Mouse (Mus musculus) macrophage (primary cell): Measurements from ENCODE around the gene Trim80. TPM values are rescaled to one million over a fixed set of nuclear protein-coding genes. Genes with fewer than 3 reads are reported as not detected.
A peak's percentile ranks its signal among the peaks of the same experiment; 100 is the strongest.
"Not testable (repeated sequence)": the region's sequence is repeated elsewhere in the genome, so short reads cannot be mapped to it uniquely, and the experiment has no call there.

Source experiments
- H3K27ac ChIP-seq: fragments of 350-480 bp; formaldehyde crosslinking; 2 replicates; pipeline ENCODE4 v1.9.0; 2021
- H3K36me3 ChIP-seq: fragments of 350-480 bp; formaldehyde crosslinking; 2 replicates; pipeline ENCODE4 v1.9.0; 2021; ENCODE audit errors: inconsistent target
- H3K4me3 ChIP-seq: fragments of 350-480 bp; formaldehyde crosslinking; 2 replicates; pipeline ENCODE4 v1.9.0; 2021; ENCODE audit errors: inconsistent target
- H3K79me2 ChIP-seq: fragments of 350-480 bp; formaldehyde crosslinking; 2 replicates; pipeline ENCODE4 v1.9.0; 2021; ENCODE audit errors: inconsistent target
- WGBS: methylation state at CpG from one replicate; pipeline ENCODE4 v1.1.7; 2026; ENCODE audit warnings: inconsistent platforms; ENCODE audit not compliant: missing documents; 5-methylcytosine and 5-hydroxymethylcytosine counted together
- polyA plus RNA-seq: library from polyadenylated mRNA; stranded (reverse); fragments of 250-400 nt; gene quantifications from 3 replicates; pipeline ENCODE4 v1.2.4, GENCODE M21; 2018; ENCODE audit warnings: inconsistent platforms

Gene Trim80
- polyA plus RNA-seq, 1 experiment from 2014 or later = not detected

DNA sequence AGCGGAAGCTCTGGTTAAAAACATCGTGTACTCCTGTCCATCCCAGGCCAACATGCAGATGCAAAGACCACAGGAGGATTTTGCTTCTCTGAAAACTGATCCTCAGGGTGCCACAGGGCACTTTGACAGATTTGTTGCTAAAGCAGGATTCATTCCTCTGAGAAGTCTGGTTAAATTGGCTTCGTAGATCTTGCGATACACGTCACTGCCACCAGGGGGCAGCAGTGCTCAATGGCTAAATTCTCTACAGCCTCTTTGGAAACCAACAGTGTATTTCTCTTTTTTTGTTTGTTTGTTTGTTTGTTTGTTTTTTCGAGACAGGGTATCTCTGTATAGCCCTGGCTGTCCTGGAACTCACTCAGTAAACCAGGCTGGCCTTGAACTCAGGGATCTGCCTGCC lies 43.4 kb downstream of the Trim80 start:
- 27% methylated on average over 6 of the region's 6 CpGs for WGBS
- Histone ChIP-seq H3K27ac (no peak overlapping the region), H3K4me3 (no peak overlapping the region), H3K36me3 (peaks cover 36% of the 10 kb centered on the region; the same call in 1 of the 2 replicates), H3K79me2 (peaks cover 100% of the 10 kb centered on the region)

DNA sequence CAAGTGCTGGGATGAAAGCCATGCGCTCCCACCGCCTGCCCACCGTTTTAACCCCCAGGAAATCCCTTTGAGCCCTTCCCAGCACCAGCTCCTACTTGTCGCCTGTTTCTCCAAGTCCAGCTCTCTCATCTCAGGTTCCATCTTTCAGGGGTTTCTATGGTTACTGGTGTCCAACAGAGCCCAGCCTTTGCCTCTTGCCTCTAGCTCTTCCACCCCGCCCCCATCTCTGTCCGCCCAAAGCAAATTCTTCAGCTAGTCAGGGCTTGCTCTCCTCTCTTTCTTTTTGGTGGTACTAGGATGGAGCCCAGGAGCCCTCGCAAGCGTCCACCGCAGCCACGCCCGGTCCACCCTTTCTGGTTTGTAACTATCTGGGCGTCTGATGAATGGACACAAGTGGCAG lies 44.8 kb downstream of the Trim80 start:
- Histone ChIP-seq H3K79me2 (peaks cover 100% of the 10 kb centered on the region), H3K4me3 (no peak overlapping the region), H3K36me3 (peaks cover 41% of the 10 kb centered on the region; the same call in 1 of the 2 replicates), H3K27ac (no peak overlapping the region)
- 99% methylated on average over 12 of the region's 12 CpGs for WGBS

DNA sequence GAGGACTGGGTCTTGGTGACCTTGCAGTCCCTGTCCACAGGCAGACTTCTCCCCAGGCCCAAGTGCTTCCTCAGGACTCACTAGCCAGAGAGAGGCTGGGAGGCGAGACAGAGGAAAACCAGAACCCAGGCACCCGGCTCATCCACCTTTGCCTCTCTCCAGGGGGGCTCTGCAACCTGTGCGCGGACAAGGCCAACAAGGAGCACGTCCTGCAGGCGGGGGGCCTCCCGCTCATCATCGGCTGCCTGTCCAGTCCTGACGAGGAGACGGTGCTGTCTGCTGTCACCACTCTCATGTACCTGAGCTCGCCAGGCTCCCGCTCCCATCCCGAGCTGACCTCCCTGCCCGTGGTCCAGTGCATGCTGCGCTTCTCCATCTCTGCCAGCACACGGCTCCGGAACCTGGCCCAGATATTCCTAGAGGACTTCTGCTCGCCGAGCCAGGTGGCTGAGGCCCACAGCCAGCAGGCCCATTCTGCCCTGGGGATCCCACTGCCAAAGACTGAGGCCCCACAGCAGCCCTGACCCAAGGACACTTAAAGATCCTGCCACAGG lies 48.3 kb downstream of the Trim80 start:
- peaks cover 76% of the 10 kb centered on the region for H3K79me2 ChIP-seq
- 91% methylated on average over 8 of the region's 19 CpGs for WGBS
- H3K4me3 ChIP-seq = no peak overlapping the region
- H3K27ac ChIP-seq = no peak overlapping the region
- peaks cover 27% of the 10 kb centered on the region; the same call in 1 of the 2 replicates for H3K36me3 ChIP-seq

DNA sequence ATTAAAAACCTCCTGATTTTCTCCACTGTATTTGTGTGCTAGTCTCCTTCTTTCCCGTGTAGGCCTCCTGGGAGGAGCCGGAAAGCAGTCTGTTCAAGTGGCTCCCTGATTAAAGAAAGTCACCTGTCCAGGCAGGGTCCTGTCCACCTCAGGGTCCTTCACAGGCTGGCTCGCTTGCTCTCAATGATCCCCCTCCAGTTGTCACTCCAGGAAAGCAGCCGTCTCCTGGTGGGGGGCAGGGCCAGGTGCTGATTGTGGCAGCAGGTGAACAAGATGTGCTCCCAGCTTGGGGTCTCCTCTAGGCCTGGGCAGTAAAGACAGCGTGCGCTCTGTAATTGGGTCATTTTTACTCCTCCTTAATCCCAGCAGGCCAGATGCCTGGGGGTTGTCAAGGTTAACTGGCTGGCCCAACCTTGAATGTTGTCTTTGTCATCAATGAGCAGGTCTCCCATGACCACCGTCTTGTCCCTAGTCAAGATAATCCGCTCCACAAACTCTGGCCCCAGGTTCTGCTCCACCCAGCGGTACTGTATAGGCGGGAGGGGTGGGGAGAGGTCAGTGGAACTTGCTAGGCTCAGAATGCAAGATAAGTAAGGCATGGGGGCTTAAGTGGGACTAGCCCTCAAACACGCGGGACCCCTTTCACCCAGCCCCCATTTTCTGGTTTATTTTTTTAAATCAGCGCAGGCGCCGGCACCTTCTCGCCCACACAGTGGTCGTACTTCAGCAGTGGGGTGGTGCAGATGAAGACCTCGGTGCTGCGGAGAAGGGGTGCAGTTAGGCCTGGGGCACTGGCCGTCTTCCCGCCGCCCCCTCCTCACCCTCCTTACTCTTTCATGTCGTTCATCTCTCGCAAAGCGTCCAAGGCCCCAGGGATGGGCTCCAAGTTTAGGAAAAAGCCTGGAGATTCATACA lies 50.4 kb downstream of the Trim80 start:
- peak overlapping the region; percentile 55 for H3K27ac ChIP-seq
- H3K4me3 ChIP-seq = peak overlapping the region; percentile 57
- H3K79me2 ChIP-seq = peaks cover 56% of the 10 kb centered on the region
- 56% methylated on average over 25 of the region's 25 CpGs for WGBS
- H3K36me3 ChIP-seq = peaks cover 15% of the 10 kb centered on the region; the same call in 1 of the 2 replicates

DNA sequence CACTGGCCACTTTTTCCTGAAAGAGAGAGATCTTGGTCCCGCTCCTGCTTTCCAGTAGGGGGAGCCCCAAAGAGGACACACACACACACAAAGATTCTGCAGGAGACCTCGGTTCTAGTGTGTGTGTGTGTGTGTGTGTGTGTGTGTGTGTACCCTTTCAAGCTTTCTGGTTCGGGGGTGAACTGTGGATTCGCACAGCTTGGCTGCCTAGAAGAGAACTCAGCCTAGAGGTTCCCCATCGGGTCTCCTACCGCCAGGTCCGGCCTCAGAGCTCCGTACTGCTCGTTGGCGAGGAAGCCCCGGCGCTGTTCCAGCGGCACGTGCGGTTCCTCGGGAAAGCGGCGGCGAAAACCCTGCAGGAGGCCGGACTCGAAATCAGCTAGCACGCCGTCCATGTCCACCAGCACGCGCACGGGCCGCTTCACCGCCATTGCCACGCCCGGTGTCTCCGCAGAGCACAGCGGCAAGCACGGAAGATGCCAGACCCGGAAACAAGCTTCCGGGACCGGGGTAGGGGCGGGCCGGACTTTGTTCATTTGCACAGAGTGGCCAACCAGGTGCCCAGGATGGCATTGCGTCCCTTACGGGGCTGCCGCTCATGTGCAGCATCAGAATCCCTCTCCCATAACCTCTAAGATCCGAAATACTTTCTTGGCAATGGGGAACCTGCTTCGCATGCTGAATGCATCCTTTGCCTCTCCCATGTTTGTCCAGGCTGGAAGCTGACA lies 51.2 kb downstream of the Trim80 start, which contains the start of gene Nt5c:
Nt5c (minus strand) TSS at position 507 of the 728 bp plus-strand sequence.
- peaks cover 15% of the 10 kb centered on the region; the same call in 1 of the 2 replicates for H3K36me3 ChIP-seq
- peak within 1 kb of the TSS; percentile 57 for H3K4me3 ChIP-seq
- WGBS = under 1% methylated on average over 41 of the region's 43 CpGs
- peaks cover 47% of the 10 kb centered on the region for H3K79me2 ChIP-seq
- H3K27ac ChIP-seq = peak within 1 kb of the TSS; percentile 55

DNA sequence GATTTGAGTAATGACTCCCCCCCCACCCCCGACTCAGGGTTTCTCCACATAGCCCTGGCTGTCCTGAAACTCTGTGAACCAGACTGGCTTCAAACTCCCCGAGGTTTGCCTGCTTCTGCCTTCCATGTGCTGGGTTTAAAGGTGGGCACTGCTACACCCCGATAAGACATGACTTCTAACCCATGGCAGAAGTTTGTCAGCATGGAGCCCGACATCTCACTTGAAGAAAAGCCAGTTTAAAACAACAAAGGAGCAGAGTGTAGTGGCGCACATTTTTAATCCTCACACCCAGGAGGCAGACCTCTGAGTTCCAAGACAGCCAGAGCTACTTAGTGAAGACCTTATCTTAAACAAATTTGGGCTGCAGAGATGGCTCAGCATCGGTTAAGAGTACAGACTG lies 52.0 kb downstream of the Trim80 start:
- Histone ChIP-seq H3K79me2 (peaks cover 39% of the 10 kb centered on the region), H3K4me3 (peak overlapping the region; percentile 57), H3K27ac (peak overlapping the region; percentile 55; the same call in 1 of the 2 replicates), H3K36me3 (peaks cover 16% of the 10 kb centered on the region; the same call in 1 of the 2 replicates)
- 44% methylated on average over 6 of the region's 6 CpGs for WGBS

DNA sequence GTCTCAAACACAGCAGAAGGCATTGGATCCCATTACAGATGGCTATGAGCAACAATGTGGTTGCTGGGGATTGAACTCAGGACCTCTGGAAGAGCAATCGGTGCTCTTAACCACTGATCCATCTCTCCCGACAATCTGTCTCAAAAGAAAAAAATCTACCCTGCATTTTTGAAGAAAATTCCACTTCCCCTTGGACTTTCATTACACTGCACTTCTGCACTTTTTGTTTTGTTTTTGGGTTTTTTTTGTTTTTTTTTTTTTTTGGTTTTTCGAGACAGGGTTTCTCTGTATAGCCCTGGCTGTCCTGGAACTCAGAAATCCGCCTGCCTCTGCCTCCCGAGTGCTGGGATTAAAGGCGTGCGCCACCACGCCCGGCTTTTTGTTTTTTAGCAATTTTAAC lies 56.2 kb downstream of the Trim80 start:
- H3K36me3 ChIP-seq = peaks cover 38% of the 10 kb centered on the region
- WGBS = 92% methylated on average over 8 of the region's 9 CpGs
- H3K4me3 ChIP-seq, H3K27ac ChIP-seq, H3K79me2 ChIP-seq: not testable (repeated sequence)

Other genes starting within 250 kb of the Trim80 start
- not detected in 3 replicates for gene Grin2c, start 173.3 kb upstream of the Trim80 start, polyA plus RNA-seq
- gene Fdxr, start 163.5 kb upstream of the Trim80 start, polyA plus RNA-seq = 2.3 to 6.0 TPM (median 4.3 TPM) in 3 replicates
- 0.52 to 1.4 TPM (median 0.90 TPM) in 3 replicates for gene Fads6, start 142.9 kb upstream of the Trim80 start, polyA plus RNA-seq
- not detected in 3 replicates for gene Otop2, start 133.4 kb upstream of the Trim80 start, polyA plus RNA-seq
- gene Ush1g, start 118.5 kb upstream of the Trim80 start, polyA plus RNA-seq = not detected in 3 replicates
- gene Otop3, start 105.8 kb upstream of the Trim80 start, polyA plus RNA-seq = not detected in 3 replicates
- not detected in 3 replicates for gene Hid1, start 72.8 kb upstream of the Trim80 start, polyA plus RNA-seq
- gene Cdr2l, start 58.6 kb upstream of the Trim80 start, polyA plus RNA-seq = 0.06 TPM in 1 of 3 replicates, not detected in the others
- 33.0 to 43.0 TPM (median 39.2 TPM) in 3 replicates for gene Mrpl58, start 36.8 kb upstream of the Trim80 start, polyA plus RNA-seq
- 377 to 621 TPM (median 390 TPM) in 3 replicates for gene Atp5h, start 20.6 kb upstream of the Trim80 start, polyA plus RNA-seq
- 13.7 to 21.3 TPM (median 17.9 TPM) in 3 replicates for gene Kctd2, start 20.4 kb upstream of the Trim80 start, polyA plus RNA-seq
- gene Slc16a5, start 21.9 kb downstream of the Trim80 start, polyA plus RNA-seq = not detected in 3 replicates
- 21.4 to 26.8 TPM (median 22.9 TPM) in 3 replicates for gene Armc7, start 35.1 kb downstream of the Trim80 start, polyA plus RNA-seq
- gene Nt5c, start 51.3 kb downstream of the Trim80 start, polyA plus RNA-seq = 54.5 to 73.7 TPM (median 60.1 TPM) in 3 replicates
- gene Jpt1, start 73.8 kb downstream of the Trim80 start, polyA plus RNA-seq = 68.8 to 166 TPM (median 152 TPM) in 3 replicates
- 229 to 319 TPM (median 316 TPM) in 3 replicates for gene Sumo2, start 95.7 kb downstream of the Trim80 start, polyA plus RNA-seq
- 11.4 to 41.8 TPM (median 14.7 TPM) in 3 replicates for gene Nup85, start 123.9 kb downstream of the Trim80 start, polyA plus RNA-seq
- 21.1 to 35.5 TPM (median 25.6 TPM) in 3 replicates for gene Mrps7, start 163.4 kb downstream of the Trim80 start, polyA plus RNA-seq
- 15.8 to 69.3 TPM (median 37.7 TPM) in 3 replicates for gene Gga3, start 163.5 kb downstream of the Trim80 start, polyA plus RNA-seq
- gene Mif4gd, start 172.4 kb downstream of the Trim80 start, polyA plus RNA-seq = 24.9 to 57.5 TPM (median 29.7 TPM) in 3 replicates
- gene Slc25a19, start 187.8 kb downstream of the Trim80 start, polyA plus RNA-seq = 14.9 to 26.4 TPM (median 17.0 TPM) in 3 replicates